Mouse (Mus musculus): Measurements from ENCODE around the gene Cpsf3. TPM values are rescaled to one million over a fixed set of nuclear protein-coding genes. Genes with fewer than 3 reads are reported as not detected.

Cpsf3 gene
- polyA plus RNA-seq, 1 experiment from 2014 or later = 105 TPM

- Histone ChIP-seq H3K4me2 (ENCODE audit: low read depth, low read length) (no peak overlapping the region), H3K27me3 (replicated peaks; ENCODE audit: control insufficient read depth, insufficient read depth, low read length) (no peaks in the 10 kb centered on the region)
- WGBS = 97% methylated on average over 5 of the region's 5 CpGs
Measured at GRCm38 (mm10) chr12:21340674-21341073, 55.5 kb downstream of the Cpsf3 start.

DNA sequence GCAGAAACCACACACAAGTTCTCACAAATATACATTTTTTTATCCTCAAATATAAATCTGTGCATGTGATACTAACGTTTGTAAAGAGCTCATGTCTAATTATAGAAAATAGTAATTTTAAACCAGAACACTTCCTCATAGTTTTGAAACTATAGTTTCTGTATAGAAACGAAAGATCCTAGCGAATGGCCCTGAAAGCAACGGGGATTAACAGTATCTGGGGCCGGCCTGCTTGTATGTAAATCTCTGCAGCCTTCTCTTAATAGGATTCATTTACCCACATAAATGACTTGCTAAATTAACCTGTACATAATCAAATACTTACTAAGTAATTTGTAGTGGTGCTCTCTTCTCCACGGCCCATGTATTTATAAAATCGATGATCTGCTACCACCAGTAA is 61.8 kb downstream of the Cpsf3 start:
- H3K4me1 ChIP-seq (ENCODE audit: control insufficient read depth, insufficient read depth, low read length) = no peaks in the 10 kb centered on the region
- no peak for ATAC-seq
- H3K36me3 ChIP-seq (ENCODE audit: control insufficient read depth, insufficient read depth, low read length) = peaks cover 6% of the 10 kb centered on the region
- no peaks in the 10 kb centered on the region for H3K9me3 ChIP-seq (ENCODE audit: control insufficient read depth, low read length)
- 84% methylated on average over 7 of the region's 7 CpGs for WGBS
- H3K9ac ChIP-seq (ENCODE audit: low read depth, low read length) = no peak overlapping the region
- H3K4me2 ChIP-seq (ENCODE audit: low read depth, low read length) = no peak overlapping the region
- H3K4me3 ChIP-seq (ENCODE audit: low read length) = no peak overlapping the region
- no peaks in the 10 kb centered on the region for H3K27me3 ChIP-seq (replicated peaks; ENCODE audit: control insufficient read depth, insufficient read depth, low read length)
- H3K27ac ChIP-seq (ENCODE audit: low read length) = no peak overlapping the region

More at GRCm38 (mm10) chr12:21340674-21341073, 55.5 kb downstream of the Cpsf3 start:
- no peak overlapping the region for H3K27ac ChIP-seq (ENCODE audit: low read length)
- no peaks in the 10 kb centered on the region for H3K36me3 ChIP-seq (ENCODE audit: control insufficient read depth, insufficient read depth, low read length)
- H3K9me3 ChIP-seq (ENCODE audit: control insufficient read depth, low read length) = no peaks in the 10 kb centered on the region
- ATAC-seq = no peak
- H3K4me3 ChIP-seq (ENCODE audit: low read length) = no peak overlapping the region
- H3K9ac ChIP-seq (ENCODE audit: low read depth, low read length) = no peak overlapping the region
- H3K4me1 ChIP-seq (ENCODE audit: control insufficient read depth, insufficient read depth, low read length) = no peaks in the 10 kb centered on the region

- 82% methylated on average over 7 of the region's 7 CpGs for WGBS
Measured at GRCm38 (mm10) chr12:21350113-21350876, 65.1 kb downstream of the Cpsf3 start.

DNA sequence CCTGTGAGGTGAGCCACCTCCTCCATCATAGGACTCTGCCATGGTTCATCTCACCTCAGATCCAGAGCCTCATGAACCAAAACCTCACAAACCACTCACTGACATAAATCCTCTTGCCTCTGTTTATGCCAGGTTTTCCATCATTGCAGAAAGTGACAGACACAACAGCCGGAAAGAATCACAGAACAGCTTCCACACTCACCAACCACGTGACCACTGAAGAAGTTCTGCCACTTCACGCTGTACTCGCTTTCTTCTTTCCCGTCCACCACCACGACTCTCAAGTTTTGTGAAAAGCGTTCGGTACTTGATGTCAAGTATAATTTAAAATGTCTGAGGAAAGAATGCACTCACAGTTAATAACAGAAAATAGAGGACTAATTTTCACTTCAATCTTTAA is 68.5 kb downstream of the Cpsf3 start:
- Histone ChIP-seq H3K27me3 (replicated peaks; ENCODE audit: control insufficient read depth, insufficient read depth, low read length) (no peaks in the 10 kb centered on the region), H3K4me3 (ENCODE audit: low read length) (no peak overlapping the region), H3K9me3 (ENCODE audit: control insufficient read depth, low read length) (no peaks in the 10 kb centered on the region), H3K27ac (ENCODE audit: low read length) (no peak overlapping the region), H3K9ac (ENCODE audit: low read depth, low read length) (no peak overlapping the region), H3K36me3 (ENCODE audit: control insufficient read depth, insufficient read depth, low read length) (peaks cover 18% of the 10 kb centered on the region), H3K4me1 (ENCODE audit: control insufficient read depth, insufficient read depth, low read length) (no peaks in the 10 kb centered on the region), H3K4me2 (ENCODE audit: low read depth, low read length) (no peak overlapping the region)
- no peak for ATAC-seq
- 94% methylated on average over 8 of the region's 8 CpGs for WGBS

More at GRCm38 (mm10) chr12:21350113-21350876, 65.1 kb downstream of the Cpsf3 start:
- Histone ChIP-seq H3K27ac (ENCODE audit: low read length) (no peak overlapping the region), H3K4me3 (ENCODE audit: low read length) (no peak overlapping the region), H3K4me1 (ENCODE audit: control insufficient read depth, insufficient read depth, low read length) (no peaks in the 10 kb centered on the region), H3K27me3 (replicated peaks; ENCODE audit: control insufficient read depth, insufficient read depth, low read length) (no peaks in the 10 kb centered on the region), H3K4me2 (ENCODE audit: low read depth, low read length) (no peak overlapping the region), H3K9me3 (ENCODE audit: control insufficient read depth, low read length) (no peaks in the 10 kb centered on the region), H3K36me3 (ENCODE audit: control insufficient read depth, insufficient read depth, low read length) (peaks cover 18% of the 10 kb centered on the region), H3K9ac (ENCODE audit: low read depth, low read length) (no peak overlapping the region)
- no peak for ATAC-seq

GRCm38 (mm10) chr12:21362686-21363085 is 77.5 kb downstream of the Cpsf3 start:
- ATAC-seq = no peak
- Histone ChIP-seq H3K9me3 (ENCODE audit: control insufficient read depth, low read length) (no peaks in the 10 kb centered on the region), H3K27ac (ENCODE audit: low read length) (no peak overlapping the region), H3K36me3 (ENCODE audit: control insufficient read depth, insufficient read depth, low read length) (0 out of 2 replicates have a peak, but pooled peaks cover 4% of the 10 kb centered on the region), H3K4me1 (ENCODE audit: control insufficient read depth, insufficient read depth, low read length) (no peaks in the 10 kb centered on the region), H3K27me3 (replicated peaks; ENCODE audit: control insufficient read depth, insufficient read depth, low read length) (no peaks in the 10 kb centered on the region), H3K9ac (ENCODE audit: low read depth, low read length) (no peak overlapping the region), H3K4me2 (ENCODE audit: low read depth, low read length) (no peak overlapping the region), H3K4me3 (ENCODE audit: low read length) (no peak overlapping the region)
- 54% methylated on average over 2 of the region's 2 CpGs for WGBS

DNA sequence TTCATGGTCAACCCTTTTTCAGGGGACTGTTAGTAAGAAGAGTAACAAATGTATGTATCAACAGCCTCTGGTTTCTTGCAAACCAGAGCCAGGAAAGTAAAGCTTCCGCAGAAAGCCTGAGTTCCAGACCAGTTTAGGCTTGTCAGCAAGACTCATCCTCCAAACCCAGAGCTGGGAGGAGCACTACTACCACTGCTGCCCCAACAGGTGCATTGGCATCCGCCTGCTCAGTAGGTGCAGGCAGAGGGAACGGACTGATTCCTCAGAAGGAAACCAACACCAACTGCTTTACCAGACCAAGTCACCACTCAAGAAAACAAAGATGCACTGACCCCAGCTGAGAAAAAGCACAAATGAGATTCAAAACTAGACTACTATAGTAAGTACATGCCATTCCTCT is 78.0 kb downstream of the Cpsf3 start:
- H3K27ac ChIP-seq (ENCODE audit: low read length) = no peak overlapping the region
- ATAC-seq = no peak
- no peak overlapping the region for H3K4me2 ChIP-seq (ENCODE audit: low read depth, low read length)
- H3K4me3 ChIP-seq (ENCODE audit: low read length) = no peak overlapping the region
- H3K4me1 ChIP-seq (ENCODE audit: control insufficient read depth, insufficient read depth, low read length) = no peaks in the 10 kb centered on the region
- H3K36me3 ChIP-seq (ENCODE audit: control insufficient read depth, insufficient read depth, low read length) = 0 out of 2 replicates have a peak, but pooled peaks cover 4% of the 10 kb centered on the region
- 93% methylated on average over 3 of the region's 3 CpGs for WGBS
- H3K27me3 ChIP-seq (replicated peaks; ENCODE audit: control insufficient read depth, insufficient read depth, low read length) = no peaks in the 10 kb centered on the region
- H3K9me3 ChIP-seq (ENCODE audit: control insufficient read depth, low read length) = no peaks in the 10 kb centered on the region
- H3K9ac ChIP-seq (ENCODE audit: low read depth, low read length) = no peak overlapping the region

Other genes starting within 250 kb of the Cpsf3 start
- 40.1 and 42.5 TPM in 2 replicates for gene Itgb1bp1, start 893 bp downstream of the Cpsf3 start, polyA plus RNA-seq (2015; fragmentation: Nextera tagmentation; extraction: Ambion mirVana)
- gene Iah1, start 31.0 kb downstream of the Cpsf3 start, polyA plus RNA-seq (2015; fragmentation: Nextera tagmentation; extraction: Ambion mirVana) = 82.5 and 92.3 TPM in 2 replicates
- 27.6 and 28.4 TPM in 2 replicates for gene Adam17, start 88.2 kb downstream of the Cpsf3 start, polyA plus RNA-seq (2015; fragmentation: Nextera tagmentation; extraction: Ambion mirVana)
- gene Ywhaq, start 132.2 kb downstream of the Cpsf3 start, polyA plus RNA-seq (2015; fragmentation: Nextera tagmentation; extraction: Ambion mirVana) = 497 and 562 TPM in 2 replicates